Mouse (Mus musculus) heart, adult 2 months (tissue): ENCODE data around the gene Ccdc187. TPM values are rescaled to one million over a fixed set of nuclear protein-coding genes. Genes with fewer than 3 reads are reported as not detected.

Experiments used
- DNase-seq, 2 experiments: peaks; one replicate each; pipeline ENCODE4 v3.0.0; 2021
- H3K27ac ChIP-seq: fragments of 200-600 bp; 2 replicates; pipeline ENCODE4 v1.8.1; 2022
- H3K27me3 ChIP-seq: fragments of 200-500 bp; 2 replicates; pipeline ENCODE4 v1.6.1; 2012; ENCODE audit warnings: mild to moderate bottlenecking, low read length, inconsistent platforms, mixed read lengths; ENCODE audit not compliant: control insufficient read depth, insufficient read depth
- H3K36me3 ChIP-seq: fragments of 200-500 bp; 2 replicates; pipeline ENCODE4 v1.6.1; 2012; ENCODE audit warnings: low read length, inconsistent platforms; ENCODE audit not compliant: control insufficient read depth, insufficient read depth
- H3K4me1 ChIP-seq: fragments of 200-500 bp; 2 replicates; pipeline ENCODE4 v1.6.1; 2011; ENCODE audit warnings: low read length; ENCODE audit not compliant: control insufficient read depth, insufficient read depth
- H3K4me3 ChIP-seq: fragments of 200-600 bp; 2 replicates; pipeline ENCODE4 v1.8.1; 2022
- H3K79me2 ChIP-seq: fragments of 200-500 bp; replicated peaks from 2 replicates; pipeline ENCODE4 v1.6.1; 2012; ENCODE audit warnings: mild to moderate bottlenecking, inconsistent platforms, low read length, moderate library complexity, mixed read lengths; ENCODE audit not compliant: control insufficient read depth, insufficient read depth
- H3K9ac ChIP-seq: fragments of 200-500 bp; 2 replicates; pipeline ENCODE4 v1.6.1; 2012; ENCODE audit warnings: low read depth, mild to moderate bottlenecking, control low read depth, inconsistent platforms, low read length, mixed read lengths
- CTCF ChIP-seq: fragments of 200-600 bp; IDR thresholded peaks from 2 replicates; pipeline ENCODE4 v1.8.1; 2022; ENCODE audit warnings: antibody characterized with exemption, mild to moderate bottlenecking, moderate library complexity
- EP300 ChIP-seq: fragments of 200-500 bp; IDR thresholded peaks from 2 replicates; pipeline ENCODE4 v1.6.1; 2011; ENCODE audit warnings: low read depth, low read length, control low read depth; ENCODE audit not compliant: insufficient read depth
- POLR2A ChIP-seq: fragments of 200-500 bp; IDR thresholded peaks from 2 replicates; pipeline ENCODE4 v1.6.1; 2011; ENCODE audit warnings: mild to moderate bottlenecking, low read depth, low read length, control low read depth; ENCODE audit not compliant: insufficient read depth
- WGBS: fragments of 180-500 bp; shearing (Covaris S2); methylation state at CpG from one replicate; pipeline ENCODE4 v1.1.7; 2018; 5-methylcytosine and 5-hydroxymethylcytosine counted together
- intact Hi-C: fragments of 180-260 bp; cut with DNase I; formaldehyde crosslinking; loops from one replicate; pipeline ENCODE4 v1.15.1; 2025
- polyA plus RNA-seq: library from polyadenylated mRNA; depleted of rRNA; stranded (reverse); fragments of >200 nt; gene quantifications from 2 replicates; pipeline ENCODE4 v1.2.3, GENCODE M21; 2012
- total RNA-seq, 2 experiments: library from RNA; stranded (reverse); gene quantifications; 2 replicates each; pipeline ENCODE4 v1.2.3; 2021

Ccdc187 gene
- total and polyA plus RNA-seq, 3 experiments, result 0.09 to 0.37 (median 0.13) TPM

DNA sequence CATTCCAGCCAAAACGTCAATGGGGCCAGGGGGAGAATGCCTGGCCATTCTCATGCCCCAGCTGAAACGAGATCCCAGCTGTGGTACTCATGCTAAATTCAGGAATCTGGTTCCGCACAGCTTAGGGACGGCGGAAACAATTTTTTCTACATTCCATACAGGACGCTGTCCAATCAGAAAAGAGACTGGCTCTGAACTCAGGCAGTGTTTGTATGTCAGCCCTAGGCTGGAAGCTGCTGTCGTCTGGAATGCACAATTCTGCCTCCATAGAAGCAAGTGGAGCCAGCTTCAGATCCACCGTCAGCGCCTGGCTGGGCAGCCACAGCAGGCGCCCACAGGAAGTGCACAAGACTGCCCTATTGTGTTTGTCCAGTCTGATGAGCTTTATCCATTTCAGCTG is 15.4 kb upstream of the Ccdc187 start:
- 29% methylated on average over 10 of the region's 10 CpGs for WGBS
- TF ChIP-seq CTCF, result no peak
- no peak for TF ChIP-seq POLR2A
- no peak for TF ChIP-seq EP300
- no peak for DNase-seq
- no peaks in the 10 kb centered on the region for H3K79me2 ChIP-seq
- no peaks in the 10 kb centered on the region for H3K27me3 ChIP-seq
- no peaks in the 10 kb centered on the region for H3K36me3 ChIP-seq
- no peak overlapping the region; the same call in 1 of the 2 replicates for H3K27ac ChIP-seq
- H3K9ac ChIP-seq, result no peak overlapping the region
- intact Hi-C loops, result no loop called here
- no peaks in the 10 kb centered on the region for H3K4me1 ChIP-seq
- H3K4me3 ChIP-seq, result no peak overlapping the region

DNA sequence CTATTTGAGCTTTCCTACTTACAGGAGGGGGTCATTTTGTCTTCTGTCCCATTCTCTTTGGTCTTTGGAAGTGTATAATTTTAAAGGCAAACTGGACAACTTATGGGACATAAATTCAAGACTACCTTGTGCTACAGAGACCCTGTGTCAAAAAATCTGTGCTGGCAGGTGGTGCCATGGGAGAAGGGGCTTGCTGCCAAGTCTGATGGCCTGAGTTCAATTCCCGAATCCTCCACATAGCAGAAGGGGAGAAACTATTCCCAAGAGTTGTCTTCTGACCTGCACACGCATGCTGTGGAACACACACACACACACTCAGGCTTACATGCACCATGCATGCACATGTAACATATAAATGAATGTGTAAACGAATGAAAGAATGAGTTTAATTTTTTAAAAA is 12.3 kb upstream of the Ccdc187 start:
- H3K27me3 ChIP-seq, result no peaks in the 10 kb centered on the region
- TF ChIP-seq CTCF (no peak), POLR2A (no peak), EP300 (no peak)
- no peaks in the 10 kb centered on the region for H3K4me1 ChIP-seq
- DNase-seq, result no peak
- H3K9ac ChIP-seq, result no peak overlapping the region
- H3K36me3 ChIP-seq, result no peaks in the 10 kb centered on the region
- no peaks in the 10 kb centered on the region for H3K79me2 ChIP-seq
- 87% methylated on average over 3 of the region's 3 CpGs for WGBS
- no peak overlapping the region for H3K27ac ChIP-seq
- intact Hi-C loops, result no loop called here
- no peak overlapping the region for H3K4me3 ChIP-seq

DNA sequence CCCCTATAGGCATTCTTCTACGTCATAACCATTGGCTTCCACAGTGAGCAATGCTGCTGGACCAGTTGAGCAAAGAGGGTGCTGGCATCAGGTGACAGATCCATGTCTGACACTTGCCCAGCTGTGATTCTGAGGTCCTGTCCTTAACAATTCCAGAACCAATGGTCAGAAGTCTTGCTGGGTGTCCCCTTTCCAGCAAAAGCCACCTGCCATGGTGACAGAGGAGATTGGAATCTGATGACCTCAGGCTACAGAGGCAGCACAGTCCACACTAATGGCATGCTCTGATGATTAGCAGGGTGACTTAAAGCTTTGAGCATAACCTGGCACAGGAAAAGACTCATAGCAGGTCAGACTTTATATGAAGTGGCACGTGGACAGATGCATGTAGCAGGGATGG is 11.2 kb upstream of the Ccdc187 start:
- Histone ChIP-seq H3K4me3 (no peak overlapping the region), H3K4me1 (no peaks in the 10 kb centered on the region; the same call in 1 of the 2 replicates), H3K36me3 (no peaks in the 10 kb centered on the region), H3K79me2 (no peaks in the 10 kb centered on the region), H3K27me3 (no peaks in the 10 kb centered on the region), H3K9ac (no peak overlapping the region), H3K27ac (no peak overlapping the region)
- intact Hi-C loops, result no loop called here
- 76% methylated on average over 2 of the region's 2 CpGs for WGBS
- no peak for TF ChIP-seq EP300
- TF ChIP-seq CTCF, result no peak
- TF ChIP-seq POLR2A, result no peak
- no peak for DNase-seq

DNA sequence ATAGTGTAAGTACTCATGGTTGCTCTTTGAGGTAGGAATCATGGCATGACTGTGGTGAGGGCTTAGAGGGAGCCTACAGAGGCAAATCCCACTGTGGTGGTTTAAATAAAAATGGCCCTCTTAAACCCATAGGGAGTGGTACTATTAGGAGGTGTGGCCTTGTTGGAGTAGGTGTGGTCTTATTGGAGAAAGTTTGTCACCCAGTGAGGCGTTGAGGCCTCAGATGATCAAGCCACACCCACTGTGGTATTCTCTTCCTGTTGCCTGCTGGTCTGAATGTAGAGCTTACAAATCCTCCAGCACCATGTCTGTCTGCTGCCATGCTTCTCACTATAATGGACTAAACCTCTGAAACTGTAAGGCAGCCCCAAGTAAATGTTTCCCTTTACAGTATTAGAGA is 10.4 kb upstream of the Ccdc187 start:
- no peak for DNase-seq
- no peaks in the 10 kb centered on the region for H3K27me3 ChIP-seq
- no peak overlapping the region for H3K4me3 ChIP-seq
- no peak overlapping the region for H3K27ac ChIP-seq
- intact Hi-C loops, result no loop called here
- no peak overlapping the region for H3K9ac ChIP-seq
- WGBS, result 72% methylated on average over 1 of the region's 1 CpGs
- H3K4me1 ChIP-seq, result no peaks in the 10 kb centered on the region; the same call in 1 of the 2 replicates
- H3K36me3 ChIP-seq, result no peaks in the 10 kb centered on the region
- no peaks in the 10 kb centered on the region for H3K79me2 ChIP-seq
- TF ChIP-seq POLR2A (no peak), EP300 (no peak), CTCF (no peak)

DNA sequence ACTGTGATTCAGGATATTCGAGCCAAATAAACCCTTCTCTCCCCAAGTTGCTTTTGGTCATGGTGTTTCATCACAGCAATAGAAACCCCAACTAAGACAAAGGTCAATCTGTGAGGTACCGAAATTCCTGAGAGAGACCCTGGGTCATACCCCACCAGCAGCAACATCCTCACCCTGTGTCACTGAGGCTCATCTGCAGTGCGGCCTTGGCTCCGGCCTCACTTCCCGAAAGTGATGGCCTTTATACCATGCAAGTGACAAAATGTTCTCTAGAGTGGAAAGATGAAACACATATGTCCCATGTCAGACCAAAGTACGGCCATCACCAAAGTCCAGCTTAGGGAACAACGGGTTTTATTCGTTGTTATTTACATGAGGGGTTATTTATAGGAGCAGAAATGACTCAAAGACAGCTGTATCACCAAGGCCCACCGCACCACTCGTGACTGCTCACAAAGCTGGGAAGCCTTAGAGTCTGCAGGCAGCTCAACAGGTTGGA is 7.7 kb upstream of the Ccdc187 start:
- Histone ChIP-seq H3K9ac (no peak overlapping the region), H3K4me3 (no peak overlapping the region), H3K4me1 (no peaks in the 10 kb centered on the region; the same call in 1 of the 2 replicates), H3K36me3 (no peaks in the 10 kb centered on the region), H3K27ac (no peak overlapping the region), H3K79me2 (no peaks in the 10 kb centered on the region), H3K27me3 (no peaks in the 10 kb centered on the region)
- no peak for TF ChIP-seq EP300
- no peak for TF ChIP-seq POLR2A
- TF ChIP-seq CTCF, result no peak
- 86% methylated on average over 10 of the region's 10 CpGs for WGBS
- no peak for DNase-seq
- intact Hi-C loops, result no loop called here

DNA sequence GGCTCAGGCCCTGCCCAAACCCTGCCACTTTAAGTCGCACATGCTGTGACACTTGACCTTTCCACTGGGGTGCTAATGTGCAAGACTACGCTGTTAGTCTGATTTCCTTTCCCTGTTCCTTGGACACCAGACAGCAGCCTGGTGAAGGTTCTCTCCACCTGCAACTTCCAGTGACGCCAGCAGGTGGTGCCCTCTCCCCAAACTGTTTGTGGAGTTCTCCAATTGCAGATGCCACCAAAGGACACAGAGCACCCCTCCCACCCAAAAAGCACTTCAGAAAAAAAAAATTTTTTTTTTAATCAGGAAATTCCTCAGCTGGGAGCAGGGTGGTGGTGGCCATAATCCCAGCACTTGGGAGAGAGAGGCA is 6.4 kb upstream of the Ccdc187 start:
- WGBS, result 0% methylated on average over 3 of the region's 3 CpGs
- TF ChIP-seq POLR2A, result no peak
- TF ChIP-seq EP300, result peak; percentile 84; the same call in 1 of the 2 replicates
- intact Hi-C loops, result loop anchor here (1.0 to 2.0 kb wide), 2 partner anchors 52 to 266 kb away; partner anchors contain the start of gene Dnlz
- peak; percentile 84 to 92 for DNase-seq
- Histone ChIP-seq H3K27me3 (no peaks in the 10 kb centered on the region), H3K9ac (no peak overlapping the region), H3K79me2 (no peaks in the 10 kb centered on the region), H3K4me3 (no peak overlapping the region), H3K4me1 (no peaks in the 10 kb centered on the region; the same call in 1 of the 2 replicates), H3K27ac (no peak overlapping the region), H3K36me3 (no peaks in the 10 kb centered on the region)
